Mouse (Mus musculus): Measurements from ENCODE around the gene Mmp23.

GRCm38 (mm10) chr4:155601091-155601996 is 51.8 kb downstream of the Mmp23 start, which contains the start of gene Slc35e2:
- TF ChIP-seq POLR2A (IDR thresholded peaks at IDR 0.05; ENCODE audit: insufficient read length, low read depth) (peak; percentile 86), CEBPB (IDR thresholded peaks at IDR 0.05; ENCODE audit: insufficient read depth, poor library complexity, severe bottlenecking) (no peak), POLR2AphosphoS2 (IDR thresholded peaks at IDR 0.05; ENCODE audit: insufficient read length, low read depth) (peak; percentile 95), E2F4 (IDR thresholded peaks at IDR 0.05; ENCODE audit: insufficient read depth) (peak; percentile 8), MYOD1 (IDR thresholded peaks at IDR 0.05; ENCODE audit: control insufficient read depth in 1 of 3, insufficient read length in 2 of 3, low read depth in 2 of 3) (no peak), MAX (IDR thresholded peaks at IDR 0.05; ENCODE audit: low read depth) (peak; percentile 38), TCF3 (IDR thresholded peaks at IDR 0.05; ENCODE audit: insufficient read length, low read depth) (no peak), MYOG (IDR thresholded peaks at IDR 0.05; ENCODE audit: control insufficient read depth in 1 of 3, insufficient read depth in 1 of 3, insufficient read length in 2 of 3, low read depth in 2 of 3) (peak in 1 of 3 experiments; percentile 17), USF1 (IDR thresholded peaks at IDR 0.05; ENCODE audit: low read depth) (no peak)
